In genomic region chr11:101170354-101170810, GRCm38 (mm10) we compare ENCODE assay signal across 8 mouse cellular contexts. TPM values are rescaled to one million over a fixed set of nuclear protein-coding genes. Genes with fewer than 3 reads are reported as not detected.
DNase-seq lines count a peak whose midpoint lies in the region; ATAC-seq lines count a peak whose summit lies in the region.

Gene Cntnap1 (plus strand): TSS chr11:101170523.

- peaks cover 57% of the 10 kb centered on the region for H3K4me1 ChIP-seq in forebrain, embryonic 15.5 days
- peaks cover 51% of the 10 kb centered on the region for H3K4me1 ChIP-seq in hindbrain, embryonic 14.5 days (replicated peaks; ENCODE audit: control insufficient read depth, insufficient read depth, low read length)
- peaks cover 64% of the 10 kb centered on the region for H3K4me1 ChIP-seq in midbrain, embryonic 15.5 days

- WGBS in forebrain, embryonic 15.5 days, result 0% methylated on average over 35 of the region's 35 CpGs
- under 1% methylated on average over 34 of the region's 35 CpGs for WGBS in hindbrain, embryonic 14.5 days
- under 1% methylated on average over 35 of the region's 35 CpGs for WGBS in midbrain, embryonic 15.5 days

- H3K4me2 ChIP-seq in forebrain, embryonic 15.5 days (replicated peaks), result peak within 1 kb of the TSS; percentile 80
- H3K4me2 ChIP-seq in hindbrain, embryonic 14.5 days (replicated peaks), result peak within 1 kb of the TSS; percentile 70
- H3K4me2 ChIP-seq in midbrain, embryonic 15.5 days, result peak within 1 kb of the TSS; percentile 88

- intact Hi-C loops in left cerebral cortex, postnatal 4 days (cut with DNase I), result no loop called here

- H3K27ac ChIP-seq in forebrain, embryonic 15.5 days (replicated peaks), result peak within 1 kb of the TSS; percentile 73
- H3K27ac ChIP-seq in hindbrain, embryonic 14.5 days, result peak within 1 kb of the TSS; percentile 75
- peak within 1 kb of the TSS; percentile 81 for H3K27ac ChIP-seq in midbrain, embryonic 15.5 days

- H3K9me3 ChIP-seq in forebrain, embryonic 15.5 days, result no peaks in the 10 kb centered on the region
- H3K9me3 ChIP-seq in hindbrain, embryonic 14.5 days (ENCODE audit: control insufficient read depth, low read length), result no peaks in the 10 kb centered on the region
- H3K9me3 ChIP-seq in midbrain, embryonic 15.5 days, result no peaks in the 10 kb centered on the region

- no peaks in the 10 kb centered on the region for H3K36me3 ChIP-seq in forebrain, embryonic 15.5 days
- peaks cover 24% of the 10 kb centered on the region for H3K36me3 ChIP-seq in hindbrain, embryonic 14.5 days (replicated peaks; ENCODE audit: control insufficient read depth, insufficient read depth)
- H3K36me3 ChIP-seq in midbrain, embryonic 15.5 days (replicated peaks), result peaks cover 5% of the 10 kb centered on the region; the same call in 1 of the 2 replicates

- H3K27me3 ChIP-seq in forebrain, embryonic 15.5 days, result peaks cover 53% of the 10 kb centered on the region
- H3K27me3 ChIP-seq in hindbrain, embryonic 14.5 days (ENCODE audit: control insufficient read depth, insufficient read depth, low read length), result peaks cover 54% of the 10 kb centered on the region
- peaks cover 44% of the 10 kb centered on the region for H3K27me3 ChIP-seq in midbrain, embryonic 15.5 days (replicated peaks)

- DNase-seq in adrenal gland, adult 18-20 months (ENCODE audit: low spot score in 2 of 2), result peak; percentile 57 to 60
- no peak for DNase-seq in adrenal gland, adult 8-10 months
- DNase-seq in adrenal gland, postnatal 14 days, result peak; percentile 86
- peak; percentile 47 for DNase-seq in hindbrain, embryonic 14.5 days (ENCODE audit: low spot score)
- peak; percentile 49 for DNase-seq in left cerebral cortex, postnatal 4 days
- no peak for DNase-seq in c-Kit-positive CD71-positive TER-119-positive erythroid progenitor cells, embryonic 14.5 days (ENCODE audit: low spot score)

- ATAC-seq in forebrain, embryonic 15.5 days (replicated peaks), result no peak
- ATAC-seq in hindbrain, embryonic 14.5 days (ENCODE audit: low FRiP score), result no peak
- no peak for ATAC-seq in midbrain, embryonic 15.5 days (replicated peaks)

- H3K4me3 ChIP-seq in forebrain, embryonic 15.5 days, result peak within 1 kb of the TSS; percentile 78
- peak within 1 kb of the TSS; percentile 61 for H3K4me3 ChIP-seq in hindbrain, embryonic 14.5 days (replicated peaks; ENCODE audit: low read length)
- peak within 1 kb of the TSS; percentile 84 for H3K4me3 ChIP-seq in midbrain, embryonic 15.5 days

- peak within 1 kb of the TSS; percentile 63 for H3K9ac ChIP-seq in forebrain, embryonic 15.5 days (replicated peaks)
- peak within 1 kb of the TSS; percentile 68 for H3K9ac ChIP-seq in hindbrain, embryonic 14.5 days
- peak within 1 kb of the TSS; percentile 64 for H3K9ac ChIP-seq in midbrain, embryonic 15.5 days

RNA-seq across cellular contexts. Expression of gene Cntnap1, which starts in this region (rescaled TPM):
- total RNA-seq in adrenal gland, adult 18-20 months (2021), result 1 to 10 TPM; 6.4 to 7.3 TPM
- 1 to 10 TPM; 5.7 to 7.4 (median 6.4) TPM for total RNA-seq in adrenal gland, adult 8-10 months (2022)
- 10.9 and 13.5 TPM in 2 replicates for total RNA-seq in adrenal gland, postnatal 14 days (2021)
- 0.77 and 0.98 TPM in 2 replicates for polyA plus RNA-seq in forebrain, embryonic 15.5 days (2015; fragmentation: Nextera tagmentation; extraction: Ambion mirVana)
- polyA plus RNA-seq in hindbrain, embryonic 14.5 days (2014; fragmentation: Nextera tagmentation; extraction: Ambion mirVana), result 6.0 and 6.5 TPM in 2 replicates
- 1 to 10 TPM; 4.8 to 7.4 TPM for total RNA-seq in left cerebral cortex, postnatal 4 days (2021)
- 3.4 and 3.8 TPM in 2 replicates for polyA plus RNA-seq in midbrain, embryonic 15.5 days (2015; fragmentation: Nextera tagmentation; extraction: Ambion mirVana)

Comparison
In these comparisons a context has a peak if more than half of its experiments do, and no peak if none do; other contexts are left out.
1. DNase-seq: peak in adrenal gland, adult 18-20 months (2 of 2), adrenal gland, postnatal 14 days (single experiment), hindbrain, embryonic 14.5 days (single experiment) and left cerebral cortex, postnatal 4 days (single experiment); none in adrenal gland, adult 8-10 months (single experiment) and c-Kit-positive CD71-positive TER-119-positive erythroid progenitor cells, embryonic 14.5 days (single experiment).
2. Peak in every context shown above with its lines, with median percentiles within 50 percentile points of each other: H3K27ac ChIP-seq, H3K4me2 ChIP-seq, H3K4me3 ChIP-seq and H3K9ac ChIP-seq.